Mouse (Mus musculus) hindbrain, postnatal 0 days (tissue): ENCODE data around the gene Fgf13. TPM values are rescaled to one million over a fixed set of nuclear protein-coding genes. Genes with fewer than 3 reads are reported as not detected.
A peak's percentile ranks its signal among the peaks of the same experiment; 100 is the strongest.

ENCODE experiments used
- ATAC-seq: fragments of 200-750 bp; cut with Nextera tagmentation; 2 replicates; pipeline ENCODE4 v1.8.0; 2017; ENCODE audit warnings: mild to moderate bottlenecking, moderate TSS enrichment, moderate library complexity
- DNase-seq: peaks from one replicate; pipeline ENCODE4 v3.0.0-alpha.2; 2015; ENCODE audit warnings: low spot score
- H3K27ac ChIP-seq: fragments of 300-500 bp; sonication (generic); 2 replicates; pipeline ENCODE4 v1.5.1; 2014; ENCODE audit warnings: mild to moderate bottlenecking
- H3K27me3 ChIP-seq: fragments of 300-500 bp; sonication (generic); 2 replicates; pipeline ENCODE4 v1.6.1; 2014; ENCODE audit warnings: low read length, mixed read lengths; ENCODE audit not compliant: insufficient read depth
- H3K36me3 ChIP-seq: fragments of 300-500 bp; sonication (generic); 2 replicates; pipeline ENCODE4 v1.6.1; 2014; ENCODE audit warnings: low read length, mixed read lengths; ENCODE audit not compliant: insufficient read depth
- H3K4me1 ChIP-seq: fragments of 300-500 bp; sonication (generic); 2 replicates; pipeline ENCODE4 v1.6.1; 2014; ENCODE audit warnings: antibody characterized with exemption, low read length, mixed read lengths; ENCODE audit not compliant: insufficient read depth
- H3K4me2 ChIP-seq: fragments of 300-500 bp; sonication (generic); 2 replicates; pipeline ENCODE4 v1.6.1; 2014; ENCODE audit warnings: low read depth, mild to moderate bottlenecking, low read length, moderate library complexity, mixed read lengths
- H3K4me3 ChIP-seq: fragments of 300-500 bp; sonication (generic); 2 replicates; pipeline ENCODE4 v1.5.1; 2014; ENCODE audit warnings: low read length
- H3K9ac ChIP-seq: fragments of 300-500 bp; sonication (generic); replicated peaks from 2 replicates; pipeline ENCODE4 v1.6.1; 2014; ENCODE audit warnings: mild to moderate bottlenecking, low read length, moderate library complexity, mixed read lengths
- H3K9me3 ChIP-seq: fragments of 300-500 bp; sonication (generic); 2 replicates; pipeline ENCODE4 v1.6.1; 2016; ENCODE audit warnings: low read length, mixed read lengths
- CTCF ChIP-seq: IDR thresholded peaks from 2 replicates; pipeline ENCODE4 v1.5.1; 2016; ENCODE audit warnings: antibody characterized with exemption, control low read depth, low read depth
- WGBS: fragments of 180-500 bp; shearing (Covaris S2); extraction: QIAGEN DNeasy Blood & Tissue Kit; methylation state at CpG from one replicate; pipeline ENCODE4 v1.1.7; 2014; 5-methylcytosine and 5-hydroxymethylcytosine counted together
- polyA plus RNA-seq: library from polyadenylated mRNA; unstranded; fragments of >200 nt; fragmentation: Nextera tagmentation; extraction: Ambion mirVana; gene quantifications from 2 replicates; pipeline ENCODE4 v1.2.1, GENCODE M21; 2015
- total RNA-seq: library from RNA; depleted of rRNA; stranded (reverse); fragments of >200 nt; gene quantifications from 2 replicates; pipeline ENCODE4 v1.2.3, GENCODE M21; 2014

Fgf13 gene
- total and polyA plus RNA-seq, 2 experiments from 2014 or later, result 115 to 195 TPM

GRCm38 (mm10) chrX:59290916-59291411, 276.9 kb downstream of the Fgf13 start:
- H3K27ac ChIP-seq, result no peak overlapping the region
- H3K9ac ChIP-seq, result no peak overlapping the region
- no peak overlapping the region for H3K4me3 ChIP-seq
- no peaks in the 10 kb centered on the region for H3K9me3 ChIP-seq
- no peak for TF ChIP-seq CTCF
- DNase-seq (peak; percentile 1), ATAC-seq (no peak)
- no peaks in the 10 kb centered on the region for H3K36me3 ChIP-seq
- H3K4me1 ChIP-seq, result no peaks in the 10 kb centered on the region
- H3K27me3 ChIP-seq, result no peaks in the 10 kb centered on the region
- 64% methylated on average over 3 of the region's 3 CpGs for WGBS
- no peak overlapping the region for H3K4me2 ChIP-seq

- ATAC-seq (no peak), DNase-seq (no peak)
- Histone ChIP-seq H3K4me3 (no peak overlapping the region), H3K4me1 (no peaks in the 10 kb centered on the region), H3K27ac (no peak overlapping the region), H3K9ac (no peak overlapping the region), H3K9me3 (no peaks in the 10 kb centered on the region), H3K4me2 (no peak overlapping the region), H3K36me3 (no peaks in the 10 kb centered on the region), H3K27me3 (no peaks in the 10 kb centered on the region)
- TF ChIP-seq CTCF, result no peak
Measured at GRCm38 (mm10) chrX:59251576-59251975, 316.3 kb downstream of the Fgf13 start.

DNA sequence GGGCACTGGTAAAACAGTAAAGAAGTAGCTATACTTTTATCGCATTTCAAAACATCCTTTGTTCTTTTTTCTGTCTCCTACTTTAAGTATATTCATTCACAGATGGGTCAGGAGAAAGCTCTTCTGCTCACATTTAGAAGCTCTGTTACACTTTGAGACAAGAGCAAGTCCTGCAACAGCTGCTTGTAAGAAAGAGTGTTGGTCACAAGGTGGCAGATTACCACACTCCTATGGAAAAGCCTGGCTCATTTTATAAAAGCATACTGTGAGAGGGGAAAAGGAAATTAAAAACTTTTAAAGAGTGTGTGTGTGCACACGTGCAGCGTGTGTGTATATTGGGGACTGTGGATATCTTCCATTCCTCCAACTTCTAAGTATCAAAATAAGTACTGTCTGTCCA, 324.1 kb downstream of the Fgf13 start:
- Histone ChIP-seq H3K4me2 (no peak overlapping the region), H3K9me3 (no peaks in the 10 kb centered on the region), H3K27ac (no peak overlapping the region), H3K4me3 (no peak overlapping the region), H3K36me3 (no peaks in the 10 kb centered on the region), H3K4me1 (no peaks in the 10 kb centered on the region), H3K9ac (no peak overlapping the region), H3K27me3 (no peaks in the 10 kb centered on the region)
- ATAC-seq (no peak), DNase-seq (peak; percentile 7)
- WGBS, result 73% methylated on average over 3 of the region's 3 CpGs
- TF ChIP-seq CTCF, result no peak

DNA sequence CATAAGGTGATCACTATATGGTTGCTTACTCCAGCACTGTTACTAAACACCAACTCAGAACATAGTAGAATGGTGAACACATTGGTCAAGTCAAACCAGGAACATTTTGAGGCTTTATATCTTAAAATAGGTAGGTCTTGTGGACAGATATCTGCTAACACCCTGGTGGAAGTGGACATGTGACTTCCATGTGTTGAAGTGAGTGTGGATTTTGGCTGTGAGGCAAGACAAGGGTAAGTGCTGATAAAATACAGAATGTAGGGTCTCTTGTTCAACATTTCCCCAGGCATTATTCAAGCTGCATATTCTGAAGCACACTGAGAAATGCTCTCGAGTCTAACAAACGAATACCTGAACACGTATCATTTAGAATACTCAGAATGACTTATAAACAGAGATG, 324.7 kb downstream of the Fgf13 start:
- TF ChIP-seq CTCF, result no peak
- ATAC-seq (no peak), DNase-seq (no peak)
- Histone ChIP-seq H3K27ac (no peak overlapping the region), H3K36me3 (no peaks in the 10 kb centered on the region), H3K4me3 (no peak overlapping the region), H3K4me1 (no peaks in the 10 kb centered on the region), H3K9me3 (no peaks in the 10 kb centered on the region), H3K9ac (no peak overlapping the region), H3K4me2 (no peak overlapping the region), H3K27me3 (no peaks in the 10 kb centered on the region)
- WGBS, result 91% methylated on average over 3 of the region's 3 CpGs

DNA sequence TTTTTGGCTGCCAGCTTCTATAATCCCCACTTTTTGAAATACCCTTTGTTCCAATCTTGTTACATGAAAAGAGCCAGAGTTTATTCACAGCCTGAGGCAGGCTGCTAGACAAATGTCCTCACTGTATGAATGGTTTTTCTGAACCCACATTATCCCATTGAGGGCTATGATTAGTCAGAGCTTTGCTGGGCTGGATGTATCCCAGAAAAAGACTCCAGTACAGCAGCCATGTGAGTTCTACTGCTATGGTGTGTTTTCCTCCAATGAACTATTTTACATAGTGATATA, 326.5 kb downstream of the Fgf13 start:
- DNase-seq, result no peak
- H3K4me2 ChIP-seq, result no peak overlapping the region
- H3K27me3 ChIP-seq, result no peaks in the 10 kb centered on the region
- H3K4me1 ChIP-seq, result no peaks in the 10 kb centered on the region
- TF ChIP-seq CTCF, result no peak
- H3K9ac ChIP-seq, result no peak overlapping the region
- H3K9me3 ChIP-seq, result no peaks in the 10 kb centered on the region
- ATAC-seq, result no peak
- no peaks in the 10 kb centered on the region for H3K36me3 ChIP-seq
- no peak overlapping the region for H3K27ac ChIP-seq
- no peak overlapping the region for H3K4me3 ChIP-seq

DNA sequence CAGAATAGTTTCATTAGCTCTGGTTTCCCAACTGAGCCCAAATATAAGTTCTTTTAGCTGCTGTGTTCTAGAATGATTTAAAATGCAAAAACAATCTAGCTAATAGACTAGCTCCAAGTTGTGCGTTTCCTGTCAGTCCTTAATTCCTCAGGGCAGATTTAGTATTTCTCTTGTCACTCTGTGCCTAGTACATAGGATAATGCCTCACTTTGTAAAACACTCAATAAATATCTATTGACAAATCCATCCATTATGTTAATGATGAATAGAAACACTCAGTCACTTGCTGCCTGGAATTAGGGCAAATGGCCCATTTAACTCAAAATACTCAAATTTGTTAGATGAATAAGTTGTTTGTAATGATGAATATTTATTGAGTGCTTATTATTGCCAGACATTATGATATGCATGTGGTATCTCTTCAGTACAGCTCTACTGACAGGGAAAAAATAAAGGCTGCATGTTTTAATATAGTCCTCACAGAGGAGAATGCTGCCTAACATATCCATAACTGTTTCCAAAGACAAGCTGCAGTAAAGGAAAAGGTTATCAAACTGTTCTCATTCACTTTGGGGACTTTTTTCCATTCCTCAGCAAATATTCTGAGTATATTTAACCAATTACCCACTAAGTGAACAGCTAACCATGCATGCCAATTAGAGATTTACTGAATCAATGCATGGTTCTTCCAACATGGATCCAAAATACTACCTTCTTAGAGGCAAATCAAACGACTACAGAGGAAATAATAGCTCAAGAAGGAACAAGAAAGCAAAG, 327.0 kb downstream of the Fgf13 start:
- DNase-seq (no peak), ATAC-seq (no peak)
- H3K27me3 ChIP-seq, result no peaks in the 10 kb centered on the region
- 42% methylated on average over 2 of the region's 2 CpGs for WGBS
- no peaks in the 10 kb centered on the region for H3K36me3 ChIP-seq
- H3K9ac ChIP-seq, result no peak overlapping the region
- H3K27ac ChIP-seq, result no peak overlapping the region
- no peak overlapping the region for H3K4me2 ChIP-seq
- H3K4me1 ChIP-seq, result no peaks in the 10 kb centered on the region
- no peak for TF ChIP-seq CTCF
- no peak overlapping the region for H3K4me3 ChIP-seq
- H3K9me3 ChIP-seq, result no peaks in the 10 kb centered on the region

GRCm38 (mm10) chrX:59220675-59221074, 347.2 kb downstream of the Fgf13 start:
- DNase-seq, result no peak

More at GRCm38 (mm10) chrX:59220675-59221074, 347.2 kb downstream of the Fgf13 start:
- no peaks in the 10 kb centered on the region for H3K9me3 ChIP-seq
- no peaks in the 10 kb centered on the region for H3K4me1 ChIP-seq
- no peak overlapping the region for H3K4me3 ChIP-seq
- TF ChIP-seq CTCF, result no peak
- no peak overlapping the region for H3K4me2 ChIP-seq
- no peak overlapping the region for H3K27ac ChIP-seq
- no peak overlapping the region for H3K9ac ChIP-seq
- 74% methylated on average over 3 of the region's 3 CpGs for WGBS
- no peaks in the 10 kb centered on the region for H3K36me3 ChIP-seq
- no peak for ATAC-seq
- H3K27me3 ChIP-seq, result no peaks in the 10 kb centered on the region
